Mouse (Mus musculus): ENCODE measurements around the gene Gcnt2. TPM values are rescaled to one million over a fixed set of nuclear protein-coding genes. Genes with fewer than 3 reads are reported as not detected.
A peak's percentile ranks its signal among the peaks of the same experiment; 100 is the strongest.
"Not testable (repeated sequence)": the region's sequence is repeated elsewhere in the genome, so short reads cannot be mapped to it uniquely, and the experiment has no call there.

Gcnt2 gene
- total RNA-seq, 2 experiments from 2014 or later = 6.3 to 7.6 TPM

DNA sequence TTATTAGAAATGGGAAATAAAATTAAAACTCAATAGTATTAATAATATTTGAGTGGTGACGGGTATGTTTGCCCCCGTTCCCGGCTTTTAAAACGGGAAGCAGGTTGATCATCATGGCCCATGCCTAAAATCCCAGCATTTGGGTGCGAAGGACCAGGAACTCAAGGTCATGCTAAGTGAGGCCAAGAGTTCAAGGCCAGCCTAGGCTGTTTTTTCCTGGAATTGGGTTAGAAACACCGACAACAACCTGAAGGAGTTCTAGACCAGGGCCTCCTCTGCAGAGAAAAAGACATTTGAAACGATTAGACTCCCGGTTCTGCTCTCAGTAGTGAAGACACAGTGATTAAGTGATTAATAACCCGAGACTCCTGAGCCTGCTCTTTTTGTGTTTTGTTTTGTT lies 3.5 kb downstream of the Gcnt2 start:
- no peak for ATAC-seq (replicated peaks; ENCODE audit: low FRiP score, low TSS enrichment, poor library complexity, severe bottlenecking)

DNA sequence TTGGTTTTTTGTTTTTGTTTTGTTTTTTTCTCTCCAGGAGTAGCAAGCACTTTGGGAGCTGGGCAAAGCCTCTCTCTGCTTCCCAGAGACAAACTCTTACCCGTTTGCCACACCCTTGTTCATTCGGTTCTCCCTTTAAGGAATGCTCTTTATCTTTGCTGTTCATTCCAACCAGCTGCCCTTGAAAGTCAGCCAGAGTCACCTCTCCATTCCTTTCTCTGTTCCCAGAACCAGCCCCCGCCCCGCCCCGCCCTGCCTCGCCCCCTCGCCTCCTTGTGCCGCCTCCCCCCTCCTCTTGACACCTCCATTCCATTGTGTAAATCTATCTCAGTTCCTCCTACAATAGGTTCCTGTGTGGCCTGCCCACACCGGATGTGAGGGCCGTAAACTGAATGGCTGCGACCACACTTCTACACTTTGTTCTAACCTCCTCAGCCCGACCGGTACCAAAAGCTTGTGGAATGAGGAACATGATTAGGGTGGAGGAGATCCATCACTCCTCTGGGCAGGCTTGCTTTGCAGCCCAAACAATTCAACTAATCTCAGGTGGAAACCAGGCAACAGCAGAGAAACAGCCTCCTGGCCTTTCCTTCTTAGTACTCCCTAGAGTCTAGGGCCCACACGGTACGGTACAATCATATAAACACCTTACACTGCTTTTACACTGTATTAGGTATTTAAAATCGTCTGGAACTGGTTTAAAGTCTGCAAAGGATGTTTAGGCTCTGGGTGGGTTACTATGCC lies 9.5 kb downstream of the Gcnt2 start:
- ATAC-seq (replicated peaks; ENCODE audit: low FRiP score, low TSS enrichment, poor library complexity, severe bottlenecking) = peak; percentile 50

DNA sequence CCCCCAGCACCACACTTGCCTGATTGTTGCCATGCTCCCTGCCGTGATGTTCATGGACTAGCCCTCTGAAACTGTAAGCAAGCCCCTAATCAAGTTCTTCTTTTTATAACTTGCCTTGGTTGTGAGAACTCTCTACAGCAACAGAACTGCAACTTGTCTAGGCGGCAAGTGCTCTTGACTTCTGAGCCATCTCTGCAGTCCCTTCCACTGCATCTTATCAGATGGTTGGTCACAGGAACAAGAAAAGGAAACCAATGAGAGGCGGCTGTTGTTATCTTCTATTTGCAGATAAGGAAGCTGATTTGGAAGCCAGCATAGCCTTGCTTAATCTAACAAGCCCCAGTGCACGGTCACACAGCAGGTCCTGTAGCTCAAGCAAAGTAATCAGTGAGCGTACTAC lies 14.5 kb downstream of the Gcnt2 start:
- peak; percentile 49 for ATAC-seq (replicated peaks; ENCODE audit: low FRiP score, low TSS enrichment, poor library complexity, severe bottlenecking)

DNA sequence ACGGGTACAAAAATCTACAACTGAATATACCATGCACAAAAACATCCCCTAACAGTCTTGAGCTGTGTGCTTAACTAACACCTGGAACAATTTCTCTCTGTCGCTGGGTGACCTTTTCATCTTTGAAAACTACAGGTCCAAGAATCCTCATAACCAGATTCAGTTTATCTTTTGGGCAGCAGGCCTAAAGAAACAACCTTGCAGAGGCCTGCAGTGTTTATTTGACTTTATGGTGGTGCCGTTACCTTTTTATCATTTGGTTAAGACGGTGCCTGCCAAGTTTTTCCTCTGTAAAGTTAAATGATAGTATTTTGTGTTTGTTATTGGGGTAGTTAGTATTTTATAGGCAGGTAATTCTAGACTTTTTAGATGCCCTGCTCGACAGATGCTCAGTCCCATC lies 15.9 kb downstream of the Gcnt2 start:
- no peak for ATAC-seq (replicated peaks; ENCODE audit: low FRiP score, low TSS enrichment, poor library complexity, severe bottlenecking)

DNA sequence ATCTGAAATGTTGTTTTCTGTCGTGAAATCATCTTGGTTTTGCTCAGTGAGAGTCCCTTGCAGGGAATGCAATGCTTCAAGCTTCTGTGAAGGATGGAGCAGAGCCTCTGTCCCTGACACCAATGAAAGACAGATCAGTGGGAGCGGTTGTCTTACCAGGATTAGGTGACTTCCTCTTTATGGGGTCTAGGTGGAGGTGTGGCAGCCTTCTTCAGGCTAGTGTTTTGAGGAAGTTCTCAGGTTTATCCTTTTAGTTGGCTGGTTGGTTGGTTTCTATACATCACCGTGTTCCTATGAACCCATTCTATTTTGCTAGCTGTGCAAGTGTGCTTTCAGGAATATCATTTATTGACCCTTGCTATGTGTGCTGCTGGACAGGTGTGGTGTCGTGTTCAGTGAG lies 18.0 kb downstream of the Gcnt2 start:
- ATAC-seq (replicated peaks; ENCODE audit: low FRiP score, low TSS enrichment, poor library complexity, severe bottlenecking) = no peak

DNA sequence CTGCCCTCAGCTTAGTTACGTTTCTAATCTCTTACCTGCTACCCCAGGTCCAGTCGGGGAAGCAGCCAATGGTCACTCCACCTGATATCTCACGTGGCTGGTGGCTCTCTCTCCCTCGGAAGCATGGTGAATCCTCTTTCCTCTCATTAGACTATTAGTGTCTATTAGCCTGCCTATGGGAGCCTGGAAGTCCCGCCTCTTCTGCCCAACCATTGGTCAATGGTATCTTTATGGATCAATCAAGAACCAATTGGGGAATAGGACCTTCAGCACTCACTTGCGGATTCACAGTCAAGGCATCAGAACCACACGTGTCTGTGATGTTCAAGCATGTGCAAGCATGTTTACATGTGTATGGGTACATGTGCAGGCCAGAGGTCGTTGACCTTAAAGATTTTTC lies 21.0 kb downstream of the Gcnt2 start:
- no peak for ATAC-seq (replicated peaks; ENCODE audit: low FRiP score, low TSS enrichment, poor library complexity, severe bottlenecking)

DNA sequence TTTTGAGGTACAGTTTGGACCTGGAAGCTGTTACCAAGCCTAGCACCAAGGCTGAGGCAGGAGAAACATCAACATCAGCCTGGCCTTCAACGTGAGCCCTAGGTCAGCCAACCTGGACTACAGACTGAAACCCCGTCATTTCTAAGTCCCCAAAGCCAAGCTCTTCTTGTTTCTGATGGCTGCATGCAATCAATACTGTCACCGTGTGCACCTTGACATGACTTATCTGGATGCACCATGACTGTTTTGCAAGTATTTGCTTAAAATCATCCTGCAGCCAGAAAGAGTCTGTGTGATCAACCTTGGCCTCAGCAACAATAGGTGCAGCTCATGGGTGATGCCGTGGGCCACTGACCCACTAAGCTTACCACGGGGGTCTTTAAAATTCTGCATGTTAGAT lies 23.1 kb downstream of the Gcnt2 start:
- no peak for ATAC-seq (replicated peaks; ENCODE audit: low FRiP score, low TSS enrichment, poor library complexity, severe bottlenecking)

DNA sequence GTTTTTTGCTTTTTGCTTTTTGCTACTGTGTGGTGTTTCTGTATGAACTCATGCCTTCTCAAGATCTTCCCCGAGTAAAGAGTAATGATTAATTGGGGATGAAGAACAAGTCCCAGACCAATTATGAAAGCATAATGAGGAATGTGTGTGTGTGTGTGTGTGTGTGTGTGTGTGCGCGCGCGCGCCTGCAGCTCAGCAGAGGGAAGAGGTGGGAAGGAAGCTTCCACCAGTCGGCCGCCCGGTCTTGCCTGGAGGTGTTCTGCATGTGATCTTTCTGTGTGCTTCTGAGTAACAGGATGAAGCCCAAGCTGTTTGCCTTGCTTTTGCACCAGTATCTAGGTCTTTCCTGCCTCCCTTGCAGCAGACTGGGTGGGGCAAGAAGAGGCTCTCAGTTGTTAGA lies 24.3 kb downstream of the Gcnt2 start:
- ATAC-seq (replicated peaks; ENCODE audit: low FRiP score, low TSS enrichment, poor library complexity, severe bottlenecking) = no peak

DNA sequence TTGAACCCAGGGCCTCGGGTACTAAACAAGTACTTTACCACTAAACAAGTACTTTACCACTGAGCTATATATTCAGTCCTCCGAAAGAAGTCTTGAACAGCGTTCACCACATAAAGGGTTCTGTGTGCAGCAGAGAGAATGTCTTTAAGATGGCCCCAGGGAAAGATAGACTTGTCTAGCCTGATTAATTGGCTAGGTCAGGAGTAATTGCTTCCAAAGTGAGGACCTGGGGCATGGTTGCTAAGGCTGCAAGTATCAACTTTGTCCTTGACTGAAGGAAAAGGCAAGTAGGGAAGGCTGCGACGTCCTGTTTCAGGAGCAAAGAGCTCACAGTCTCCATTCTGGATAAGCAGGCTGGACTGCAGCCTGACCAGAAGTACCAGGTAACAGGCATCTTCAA lies 25.3 kb downstream of the Gcnt2 start:
- ATAC-seq (replicated peaks; ENCODE audit: low FRiP score, low TSS enrichment, poor library complexity, severe bottlenecking) = no peak

DNA sequence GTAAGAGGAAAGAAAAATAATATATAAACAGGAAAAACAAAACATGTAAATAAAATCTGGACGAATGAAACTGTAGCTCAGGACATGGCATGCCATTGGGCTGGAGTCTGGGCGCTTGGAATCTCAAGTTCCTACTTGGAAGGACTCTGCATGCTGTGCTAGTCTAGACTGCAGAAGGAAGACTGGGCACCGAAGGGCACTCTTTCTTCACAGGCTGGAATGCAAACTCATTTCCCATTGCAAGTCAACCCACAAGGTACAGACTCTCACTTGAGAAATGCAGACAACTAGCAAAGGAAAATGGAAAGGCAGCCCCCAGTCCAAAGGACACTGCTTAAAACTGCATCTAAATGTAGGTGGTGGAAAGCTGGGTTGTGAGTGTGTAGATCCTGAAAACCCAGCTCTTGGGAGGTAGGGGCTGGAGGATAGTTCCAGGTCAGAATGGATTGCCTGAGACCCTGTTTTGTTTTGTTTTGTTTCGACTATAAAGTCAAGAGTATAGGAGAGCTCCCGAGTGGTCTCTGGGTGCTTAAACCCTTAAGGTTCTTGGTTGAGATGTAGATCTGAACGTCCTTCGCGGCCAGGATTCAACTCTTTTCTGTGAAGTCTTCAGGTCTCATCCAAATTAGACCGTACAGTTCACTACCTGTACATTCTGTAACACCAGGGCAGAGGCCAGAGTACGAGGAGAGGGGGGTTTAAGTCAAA lies 26.5 kb downstream of the Gcnt2 start:
- no peak for ATAC-seq (replicated peaks; ENCODE audit: low FRiP score, low TSS enrichment, poor library complexity, severe bottlenecking)

DNA sequence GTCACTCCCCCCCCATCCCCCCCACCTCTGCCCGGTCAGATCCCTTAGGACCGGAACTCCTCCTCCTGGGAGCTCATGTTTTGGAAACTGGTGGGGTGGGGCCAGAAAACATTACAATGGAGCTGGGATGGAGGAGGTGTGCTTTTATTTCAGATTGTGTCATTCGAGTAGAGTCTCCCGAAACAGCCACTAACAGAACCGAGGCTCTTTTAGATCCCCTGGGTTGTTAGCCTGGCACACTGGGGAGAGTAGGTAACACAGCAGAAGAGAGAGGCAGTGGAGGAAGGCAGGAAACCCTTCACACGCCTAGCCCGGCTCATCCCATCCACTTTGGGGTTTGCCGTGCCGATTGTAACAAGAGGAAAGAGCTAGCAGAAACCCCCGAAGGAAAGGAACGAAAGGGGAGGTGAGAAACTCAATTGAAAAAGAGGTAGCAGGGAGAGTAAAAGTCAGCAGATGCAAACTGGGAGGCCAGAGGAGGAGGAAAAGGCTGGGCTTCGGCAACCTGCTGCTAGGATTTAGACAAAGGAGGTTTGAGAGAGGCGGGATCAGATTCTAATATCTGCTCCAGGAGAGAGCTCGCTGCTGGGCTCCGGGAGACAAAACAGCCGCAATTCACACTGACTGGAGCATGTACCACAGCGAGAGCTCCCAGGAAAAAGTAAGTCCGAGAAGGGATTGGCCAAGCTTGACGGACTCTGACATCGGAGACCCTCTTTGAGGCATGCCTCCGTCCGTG lies 27.3 kb downstream of the Gcnt2 start:
- peak; percentile 52 for ATAC-seq (replicated peaks; ENCODE audit: low FRiP score, low TSS enrichment, poor library complexity, severe bottlenecking)

DNA sequence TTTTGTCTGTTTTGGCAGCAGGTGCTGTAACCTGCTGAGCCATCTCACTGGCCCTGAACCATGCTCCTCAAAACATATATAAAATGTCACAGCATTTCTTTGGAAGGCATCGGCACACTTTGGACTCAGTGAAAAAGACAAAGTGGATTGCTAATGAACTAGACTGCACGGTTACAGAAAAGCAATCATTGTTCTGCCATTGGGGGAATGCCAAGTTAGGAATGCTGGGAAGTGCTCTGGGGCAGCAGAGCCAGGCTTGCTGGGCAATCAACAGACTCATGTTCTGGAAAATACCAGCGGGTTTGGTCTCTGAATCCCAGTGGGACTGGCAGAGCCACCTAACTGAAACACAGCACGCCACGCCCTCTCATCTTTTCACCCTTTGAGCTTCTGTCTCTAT lies 31.0 kb downstream of the Gcnt2 start:
- no peak for ATAC-seq (replicated peaks; ENCODE audit: low FRiP score, low TSS enrichment, poor library complexity, severe bottlenecking)

DNA sequence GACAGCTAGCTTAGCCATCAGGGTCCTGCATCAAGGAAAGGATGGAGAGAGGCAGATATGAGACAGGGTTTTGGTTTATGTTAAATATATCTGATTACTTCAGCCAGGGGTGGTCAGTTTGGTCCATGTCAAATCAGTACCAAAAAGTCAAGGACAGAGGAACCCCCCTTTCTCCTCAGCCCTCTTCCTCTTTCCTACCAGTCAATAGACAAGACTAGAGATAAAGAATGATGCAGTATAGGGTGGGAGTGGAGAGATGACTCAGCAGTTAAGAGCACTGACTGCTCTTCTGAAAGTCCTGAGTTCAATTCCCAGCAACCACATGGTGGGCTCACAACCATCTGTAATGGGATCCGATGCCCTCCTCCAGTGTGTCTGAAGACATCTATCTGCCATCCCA lies 31.8 kb downstream of the Gcnt2 start:
- ATAC-seq (replicated peaks; ENCODE audit: low FRiP score, low TSS enrichment, poor library complexity, severe bottlenecking) = not testable (repeated sequence)

DNA sequence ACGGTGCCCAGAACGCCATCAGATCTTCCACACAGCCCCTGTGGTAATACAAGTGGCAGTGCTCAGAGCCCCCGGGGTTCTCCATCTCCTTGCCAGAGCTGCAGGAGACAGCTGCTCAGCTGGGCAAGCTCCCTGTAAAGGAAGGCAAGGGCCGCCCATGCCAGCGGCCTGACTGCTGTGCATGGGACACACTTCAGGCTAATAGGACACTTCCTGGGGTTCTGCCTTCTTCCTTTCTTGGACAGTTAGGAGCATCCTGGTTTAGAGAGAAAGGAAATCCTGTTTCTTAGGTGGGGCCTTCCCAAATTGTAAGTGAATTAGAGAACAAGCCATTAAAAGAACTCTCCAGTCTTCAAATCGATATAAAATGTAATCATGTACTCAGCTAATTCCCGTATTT lies 32.5 kb downstream of the Gcnt2 start:
- ATAC-seq (replicated peaks; ENCODE audit: low FRiP score, low TSS enrichment, poor library complexity, severe bottlenecking) = no peak

DNA sequence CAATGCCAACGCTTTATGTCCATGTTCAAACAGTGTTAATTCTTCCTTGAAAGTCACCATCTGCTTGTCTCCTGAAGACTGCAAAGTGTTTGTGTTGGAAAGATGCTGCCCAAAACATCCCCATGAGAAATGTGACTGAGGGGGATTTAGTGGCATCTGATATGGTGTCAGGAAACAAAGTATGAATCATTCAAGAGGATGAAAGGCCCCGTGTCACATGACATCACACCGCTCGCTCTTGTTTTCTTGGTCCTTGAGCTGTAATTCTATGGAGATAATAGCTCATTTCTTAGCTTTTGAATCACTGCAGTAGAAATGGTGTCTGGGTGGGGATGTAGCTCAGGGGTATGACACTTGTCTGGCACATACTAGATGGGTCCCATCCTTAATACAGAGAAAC lies 33.0 kb downstream of the Gcnt2 start:
- no peak for ATAC-seq (replicated peaks; ENCODE audit: low FRiP score, low TSS enrichment, poor library complexity, severe bottlenecking)

DNA sequence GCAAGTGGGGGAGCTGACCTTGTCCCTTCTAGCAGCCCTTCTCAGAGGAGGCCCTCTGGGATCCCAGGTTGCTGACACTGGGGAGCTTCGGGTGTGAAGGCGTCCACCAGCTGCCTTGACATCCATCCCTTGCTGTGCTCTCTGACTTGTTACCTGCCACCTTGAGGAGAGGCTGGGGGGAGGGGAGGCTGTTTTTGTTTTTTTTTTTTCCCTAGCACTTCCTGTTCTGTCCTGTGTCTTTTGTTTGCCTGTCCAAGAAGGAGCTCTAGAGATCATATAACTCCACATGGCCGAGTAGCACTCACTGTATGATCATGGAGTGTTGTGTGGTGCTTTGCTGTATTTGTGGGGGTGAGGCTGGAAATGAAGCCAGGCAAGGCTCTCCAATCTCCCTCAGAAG lies 34.0 kb downstream of the Gcnt2 start:
- ATAC-seq (replicated peaks; ENCODE audit: low FRiP score, low TSS enrichment, poor library complexity, severe bottlenecking) = no peak

DNA sequence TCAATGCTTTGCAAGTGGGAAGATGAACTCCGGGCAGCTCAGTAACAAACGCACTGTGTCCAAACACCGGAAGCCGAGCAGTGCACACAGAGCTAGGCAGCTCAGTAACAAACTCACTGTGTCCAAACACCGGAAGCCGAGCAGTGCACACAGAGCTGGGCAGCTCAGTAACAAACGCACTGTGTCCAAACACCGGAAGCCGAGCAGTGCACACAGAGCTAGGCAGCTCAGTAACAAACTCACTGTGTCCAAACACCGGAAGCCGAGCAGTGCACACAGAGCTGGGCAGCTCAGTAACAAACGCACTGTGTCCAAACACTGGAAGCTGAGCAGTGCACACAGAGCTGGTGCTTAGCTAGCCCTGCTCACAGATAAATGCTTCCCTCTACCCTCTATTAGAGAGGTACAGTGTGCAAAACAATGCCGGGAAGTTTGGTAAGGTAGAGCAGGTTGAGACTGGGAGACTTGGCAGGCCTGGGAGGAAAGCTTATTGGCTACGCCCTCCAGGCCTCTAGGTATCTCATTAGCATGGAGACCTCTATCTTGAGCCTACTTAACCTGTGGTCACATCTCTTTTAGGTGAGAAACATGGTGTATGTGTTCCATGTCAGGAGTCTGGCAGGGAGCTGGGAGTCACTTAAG lies 38.6 kb downstream of the Gcnt2 start:
- ATAC-seq (replicated peaks; ENCODE audit: low FRiP score, low TSS enrichment, poor library complexity, severe bottlenecking) = peak; percentile 67

DNA sequence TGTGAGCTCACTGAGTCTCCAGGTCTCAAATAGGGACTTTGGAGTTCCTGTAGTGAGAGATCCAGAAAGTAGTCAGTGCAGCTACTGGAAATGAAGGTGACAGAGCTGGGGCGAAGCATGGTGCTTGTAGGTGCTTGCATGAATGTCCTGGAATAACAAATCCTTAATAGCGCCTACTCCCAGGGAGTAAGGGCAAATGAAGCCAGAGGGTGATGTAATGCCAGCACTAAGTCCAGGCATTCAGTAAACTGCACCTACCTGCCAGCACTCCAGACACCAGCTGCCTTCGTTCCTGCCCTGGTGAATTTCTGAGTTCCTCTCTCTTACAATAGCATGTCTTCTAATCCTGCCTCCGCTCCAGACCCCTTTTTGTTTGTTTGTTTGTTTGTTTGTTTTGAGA lies 39.1 kb downstream of the Gcnt2 start:
- 0 out of 2 replicates have a peak, but pooled peaks have one; percentile 6 for ATAC-seq (replicated peaks; ENCODE audit: low FRiP score, low TSS enrichment, poor library complexity, severe bottlenecking)

DNA sequence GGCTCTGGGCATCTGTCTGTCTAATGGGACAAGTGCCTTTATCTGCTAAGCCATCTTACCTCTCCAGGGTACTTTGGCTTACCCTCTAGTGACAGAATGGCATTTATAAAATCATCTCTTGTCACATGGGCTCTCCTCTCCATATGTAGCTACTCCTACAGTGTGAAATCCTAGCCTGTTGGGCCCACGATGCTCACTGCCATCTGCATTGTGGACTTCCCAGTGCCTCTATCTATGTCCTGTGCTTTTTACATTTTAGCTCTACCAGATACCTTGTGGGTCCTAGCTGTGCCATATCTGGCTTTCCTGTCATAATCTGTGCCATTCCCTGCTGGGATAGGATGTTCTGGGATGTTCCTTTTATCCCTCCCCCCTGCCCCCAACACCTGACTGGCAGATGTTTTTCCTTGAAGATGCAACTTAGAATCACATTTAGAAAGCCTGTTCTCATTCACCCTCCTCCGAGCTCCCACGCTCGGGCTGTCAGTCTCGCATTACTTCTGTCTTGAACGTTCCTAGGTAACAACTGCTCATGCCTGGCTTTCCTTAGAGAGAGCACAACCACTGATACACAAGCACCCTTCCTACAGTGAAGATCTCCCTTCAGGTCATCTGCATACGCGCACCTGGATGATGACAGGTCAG lies 39.9 kb downstream of the Gcnt2 start:
- no peak for ATAC-seq (replicated peaks; ENCODE audit: low FRiP score, low TSS enrichment, poor library complexity, severe bottlenecking)
